In genomic region chr17:71182211-71182721, GRCm38 (mm10) we compare ENCODE assay signal across 8 mouse cellular contexts. TPM values are rescaled to one million over a fixed set of nuclear protein-coding genes. Genes with fewer than 3 reads are reported as not detected.
DNase-seq lines count a peak whose midpoint lies in the region; ATAC-seq and TF ChIP-seq lines count a peak whose summit lies in the region.

Lpin2 (plus strand) TSS chr17:71182560.

- no peak for ATAC-seq in heart, embryonic 14.5 days (ENCODE audit: insufficient number of reproducible peaks, insufficient read depth, low FRiP score, low read depth)
- ATAC-seq in lung, embryonic 14.5 days (ENCODE audit: insufficient read depth) = no peak

- WGBS in cerebellum, adult 2 months = 57% methylated on average over 6 of the region's 6 CpGs
- 20% methylated on average over 6 of the region's 6 CpGs for WGBS in heart, embryonic 14.5 days
- 17% methylated on average over 6 of the region's 6 CpGs for WGBS in lung, embryonic 14.5 days
- WGBS in small intestine, adult 2 months = 15% methylated on average over 6 of the region's 6 CpGs

- DNase-seq in cerebellum, adult 2 months = no peak
- DNase-seq in cerebellum, postnatal 36 days = no peak
- peak; percentile 49 for DNase-seq in kidney, postnatal 10 days
- DNase-seq in lung, embryonic 14.5 days = peak; percentile 42
- no peak for DNase-seq in right cerebral cortex, postnatal 36 days (ENCODE audit: low spot score in 2 of 2)

- H3K27ac ChIP-seq in cerebellum, adult 2 months (ENCODE audit: insufficient read depth, low read length) = no peak within 1 kb of the TSS
- H3K27ac ChIP-seq in brown adipose tissue, adult 24 weeks (replicated peaks; ENCODE audit: low read depth, low read length) = peak within 1 kb of the TSS; percentile 46
- H3K27ac ChIP-seq in heart, embryonic 14.5 days (replicated peaks in 1 of 2; ENCODE audit: control insufficient read depth in 1 of 2, insufficient read depth in 1 of 2, low read depth in 2 of 2, low read length in 2 of 2) = peak within 1 kb of the TSS; percentile 40 to 86
- peak within 1 kb of the TSS; percentile 91 for H3K27ac ChIP-seq in lung, embryonic 14.5 days (ENCODE audit: low read depth)
- H3K27ac ChIP-seq in small intestine, adult 2 months (ENCODE audit: insufficient read depth, low read depth, low read length) = peak within 1 kb of the TSS; percentile 67

- no peaks in the 10 kb centered on the region for H3K36me3 ChIP-seq in heart, embryonic 14.5 days (ENCODE audit: control insufficient read depth, insufficient read depth, low read length)
- H3K36me3 ChIP-seq in lung, embryonic 14.5 days (ENCODE audit: insufficient read depth) = no peaks in the 10 kb centered on the region
- H3K36me3 ChIP-seq in small intestine, adult 2 months (ENCODE audit: control insufficient read depth, insufficient read depth, low read length) = no peaks in the 10 kb centered on the region

- H3K9me3 ChIP-seq in heart, embryonic 14.5 days (ENCODE audit: control insufficient read depth, low read length) = no peaks in the 10 kb centered on the region
- H3K9me3 ChIP-seq in lung, embryonic 14.5 days (ENCODE audit: low read depth, low read length) = no peaks in the 10 kb centered on the region

- H3K27me3 ChIP-seq in cerebellum, adult 2 months (ENCODE audit: control insufficient read depth, insufficient read depth, low read length) = no peaks in the 10 kb centered on the region
- H3K27me3 ChIP-seq in heart, embryonic 14.5 days (ENCODE audit: control insufficient read depth, insufficient read depth, low read length) = no peaks in the 10 kb centered on the region
- H3K27me3 ChIP-seq in lung, embryonic 14.5 days (ENCODE audit: insufficient read depth, low read length) = no peaks in the 10 kb centered on the region
- H3K27me3 ChIP-seq in small intestine, adult 2 months (ENCODE audit: control insufficient read depth, insufficient read depth, low read length) = no peaks in the 10 kb centered on the region

- H3K9ac ChIP-seq in heart, embryonic 14.5 days (ENCODE audit: low read length) = peak within 1 kb of the TSS; percentile 93
- peak within 1 kb of the TSS; percentile 94 for H3K9ac ChIP-seq in lung, embryonic 14.5 days

- H3K4me1 ChIP-seq in cerebellum, adult 2 months (ENCODE audit: control insufficient read depth, insufficient read depth, low read length) = no peaks in the 10 kb centered on the region
- H3K4me1 ChIP-seq in brown adipose tissue, adult 24 weeks (ENCODE audit: control insufficient read depth, insufficient read depth, insufficient read length, low read length) = peaks cover 15% of the 10 kb centered on the region; the same call in 1 of the 2 replicates
- peaks cover 23 to 30% of the 10 kb centered on the region in 2 experiments for H3K4me1 ChIP-seq in heart, embryonic 14.5 days (ENCODE audit: control insufficient read depth in 2 of 2, insufficient read depth in 2 of 2, low read length in 2 of 2)
- 0 out of 2 replicates have a peak, but pooled peaks cover 9% of the 10 kb centered on the region for H3K4me1 ChIP-seq in lung, embryonic 14.5 days (ENCODE audit: insufficient read depth)
- peaks cover 8% of the 10 kb centered on the region; the same call in 1 of the 2 replicates for H3K4me1 ChIP-seq in small intestine, adult 2 months (ENCODE audit: control insufficient read depth, insufficient read depth, insufficient read length, low read length)

- H3K4me2 ChIP-seq in heart, embryonic 14.5 days (ENCODE audit: low read length) = peak within 1 kb of the TSS; percentile 93
- peak within 1 kb of the TSS; percentile 74 for H3K4me2 ChIP-seq in lung, embryonic 14.5 days

- TF ChIP-seq POLR2A in cerebellum, adult 2 months (IDR thresholded peaks at IDR 0.05; ENCODE audit: borderline replicate concordance, insufficient read depth, low read length) = no peak
- no peak for TF ChIP-seq POLR2A in small intestine, adult 2 months (IDR thresholded peaks at IDR 0.05; ENCODE audit: low read depth, low read length)

- no peak for TF ChIP-seq CTCF in cerebellum, adult 2 months (IDR thresholded peaks at IDR 0.05; ENCODE audit: borderline replicate concordance, insufficient read depth, low read depth, low read length)
- TF ChIP-seq CTCF in lung, embryonic 14.5 days (IDR thresholded peaks at IDR 0.05; ENCODE audit: low read depth) = no peak
- no peak for TF ChIP-seq CTCF in small intestine, adult 2 months (IDR thresholded peaks at IDR 0.05; ENCODE audit: extremely low read depth, insufficient read length, insufficient replicate concordance, low read depth, low read length)

- peak within 1 kb of the TSS; percentile 94 for H3K4me3 ChIP-seq in cerebellum, adult 2 months (replicated peaks; ENCODE audit: insufficient read depth, low read depth, low read length)
- H3K4me3 ChIP-seq in brown adipose tissue, adult 24 weeks (ENCODE audit: insufficient read depth, low read depth, low read length) = peak within 1 kb of the TSS; percentile 79
- H3K4me3 ChIP-seq in heart, embryonic 14.5 days (ENCODE audit: control insufficient read depth in 1 of 2, insufficient read depth in 1 of 2, low read depth in 1 of 2, low read length in 2 of 2) = peak within 1 kb of the TSS; percentile 94 to 98
- H3K4me3 ChIP-seq in lung, embryonic 14.5 days (ENCODE audit: low read depth, low read length) = peak within 1 kb of the TSS; percentile 88
- peak within 1 kb of the TSS; percentile 79 for H3K4me3 ChIP-seq in small intestine, adult 2 months (ENCODE audit: low read depth, low read length)

RNA-seq across cellular contexts. Expression of gene Lpin2, which starts in this region (rescaled TPM):
- polyA plus RNA-seq in cerebellum, adult 2 months (2012; rRNA removed) = 30.2 and 31.5 TPM in 2 replicates
- 3.3 and 6.3 TPM in 2 replicates for polyA plus RNA-seq in brown adipose tissue, adult 24 weeks (2012; ENCODE audit: insufficient read depth, insufficient read length, missing spikeins)
- 15.2 and 15.5 TPM in 2 replicates for polyA plus RNA-seq in heart, embryonic 14.5 days (2014; fragmentation: Nextera tagmentation; extraction: Ambion mirVana)
- 37.2 and 39.9 TPM in 2 replicates for polyA plus RNA-seq in lung, embryonic 14.5 days (2014; fragmentation: Nextera tagmentation; extraction: Ambion mirVana)
- 7.7 and 39.8 TPM in 2 replicates for polyA plus RNA-seq in small intestine, adult 2 months (2012; rRNA removed)

Comparison
In these comparisons a context has a peak if more than half of its experiments do, and no peak if none do; other contexts are left out.
1. DNase-seq: peak in kidney, postnatal 10 days (single experiment) and lung, embryonic 14.5 days (single experiment); none in cerebellum, adult 2 months (0 of 2), cerebellum, postnatal 36 days (0 of 2) and right cerebral cortex, postnatal 36 days (0 of 2).
2. Peak in every context shown above with its lines, with median percentiles within 50 percentile points of each other: H3K4me3 ChIP-seq.